8 mouse cellular contexts compared by ENCODE assay signal in genomic region chr10:80245600-80245999, GRCm38 (mm10). TPM values are rescaled to one million over a fixed set of nuclear protein-coding genes. Genes with fewer than 3 reads are reported as not detected.
DNase-seq lines count a peak whose midpoint lies in the region; ATAC-seq and TF ChIP-seq lines count a peak whose summit lies in the region.

No protein-coding gene starts in this region.

- H3K4me2 ChIP-seq in liver, embryonic 11.5 days: no peak overlapping the region
- no peak overlapping the region for H3K4me2 ChIP-seq in myocyte (ENCODE audit: low read depth)
- H3K4me2 ChIP-seq in stomach, embryonic 16.5 days (ENCODE audit: low read depth, low read length): no peak overlapping the region

- no peak overlapping the region for H3ac ChIP-seq in myocyte (ENCODE audit: control insufficient read depth, insufficient read length)

- peaks cover 13% of the 10 kb centered on the region for H3K79me2 ChIP-seq in myocyte (ENCODE audit: control insufficient read depth, insufficient read depth)

- peaks cover 32% of the 10 kb centered on the region for H3K36me3 ChIP-seq in liver, embryonic 11.5 days (ENCODE audit: control insufficient read depth, insufficient read depth, low read length)
- no peaks in the 10 kb centered on the region for H3K36me3 ChIP-seq in myocyte (ENCODE audit: control insufficient read depth, insufficient read depth)
- H3K36me3 ChIP-seq in stomach, embryonic 16.5 days (ENCODE audit: control insufficient read depth, insufficient read depth, low read length): peaks cover 29% of the 10 kb centered on the region

- ATAC-seq in granulocyte monocyte progenitor cell, adult 5-6 weeks (replicated peaks; ENCODE audit: poor library complexity, severe bottlenecking): peak; percentile 16; the same call in 1 of the 2 replicates
- ATAC-seq in liver, embryonic 11.5 days (replicated peaks; ENCODE audit: low FRiP score): peak; percentile 21
- ATAC-seq in stomach, embryonic 16.5 days (ENCODE audit: insufficient read depth, low FRiP score): no peak

- H3K9me3 ChIP-seq in liver, embryonic 11.5 days (ENCODE audit: control insufficient read depth, low read length): no peaks in the 10 kb centered on the region
- H3K9me3 ChIP-seq in stomach, embryonic 16.5 days (replicated peaks; ENCODE audit: control insufficient read depth, low read length): no peaks in the 10 kb centered on the region

- peak overlapping the region; percentile 30; the same call in 1 of the 2 replicates for H3K27ac ChIP-seq in liver, embryonic 11.5 days (ENCODE audit: low read depth, low read length)
- H3K27ac ChIP-seq in stomach, embryonic 16.5 days (ENCODE audit: low read length): peak overlapping the region; percentile 14; the same call in 1 of the 2 replicates

- H3K4me1 ChIP-seq in liver, embryonic 11.5 days (replicated peaks; ENCODE audit: control insufficient read depth, insufficient read depth, low read length): peaks cover 20% of the 10 kb centered on the region
- H3K4me1 ChIP-seq in stomach, embryonic 16.5 days (ENCODE audit: control insufficient read depth, insufficient read depth, low read length): peaks cover 15% of the 10 kb centered on the region

- H3K4me3 ChIP-seq in liver, embryonic 11.5 days (ENCODE audit: low read depth, low read length): no peak overlapping the region
- H3K4me3 ChIP-seq in myocyte: no peak overlapping the region
- no peak overlapping the region for H3K4me3 ChIP-seq in stomach, embryonic 16.5 days (replicated peaks; ENCODE audit: low read length)

- 4% methylated on average over 4 of the region's 4 CpGs for WGBS in liver, embryonic 11.5 days
- WGBS in stomach, embryonic 16.5 days: 3% methylated on average over 4 of the region's 4 CpGs

- DNase-seq in 3T3-L1 (ENCODE audit: low read depth, low spot score): peak; percentile 93
- peak; percentile 62 for DNase-seq in adrenal gland, adult 8-10 months
- DNase-seq in embryo, embryonic 11.5 days (ENCODE audit: low read depth, low spot score): peak; percentile 81
- DNase-seq in kidney, adult 8-10 months: peak; percentile 71 to 85
- DNase-seq in liver, embryonic 11.5 days (ENCODE audit: low spot score): peak; percentile 75

- H3K9ac ChIP-seq in liver, embryonic 11.5 days (ENCODE audit: low read depth, low read length): peak overlapping the region; percentile 12; the same call in 1 of the 2 replicates
- H3K9ac ChIP-seq in stomach, embryonic 16.5 days (ENCODE audit: low read length): peak overlapping the region; percentile 36

- no peaks in the 10 kb centered on the region for H3K27me3 ChIP-seq in liver, embryonic 11.5 days (replicated peaks; ENCODE audit: control insufficient read depth, insufficient read depth, low read length)
- H3K27me3 ChIP-seq in myocyte (ENCODE audit: control insufficient read depth, insufficient read depth, insufficient read length): no peaks in the 10 kb centered on the region
- H3K27me3 ChIP-seq in stomach, embryonic 16.5 days (ENCODE audit: control insufficient read depth, insufficient read depth, low read length): no peaks in the 10 kb centered on the region

- TF ChIP-seq POLR2A in myocyte (IDR thresholded peaks at IDR 0.05; ENCODE audit: insufficient read length, low read depth): no peak

TF ChIP-seq in myocyte, 11 proteins besides CTCF, POLR2A, EP300 and RAD21:
- TF ChIP-seq MYOD1 (IDR thresholded peaks at IDR 0.05; ENCODE audit: control insufficient read depth in 1 of 3, insufficient read length in 2 of 3, low read depth in 2 of 3) (no peak), SRF (IDR thresholded peaks at IDR 0.05; ENCODE audit: control insufficient read depth, insufficient read length, low read depth) (peak; percentile 34), MAX (IDR thresholded peaks at IDR 0.05; ENCODE audit: low read depth) (no peak)

RNA-seq across cellular contexts. Expression of gene Ndufs7, which starts 3.3 kb away (rescaled TPM):
- total RNA-seq in adrenal gland, adult 8-10 months (2022): 100 to 1,000 TPM; 192 to 257 (median 232) TPM
- 109 and 191 TPM in 2 replicates for total RNA-seq in granulocyte monocyte progenitor cell, adult 5-6 weeks (2014; fragmentation: Nextera tagmentation)
- 97.9 and 124 TPM in 2 replicates for total RNA-seq in granulocyte monocyte progenitor cell, adult 5-6 weeks (2017)
- polyA plus RNA-seq in liver, embryonic 11.5 days (2014; fragmentation: Nextera tagmentation; extraction: Ambion mirVana): 401 and 427 TPM in 2 replicates
- polyA plus RNA-seq in myocyte (2012; fragmentation: generic; extraction: Trizol): 407 TPM
- polyA plus RNA-seq in stomach, embryonic 16.5 days (2015; fragmentation: Nextera tagmentation; extraction: Ambion mirVana): 340 and 344 TPM in 2 replicates

RNA-seq across cellular contexts. Expression of gene Gamt, which starts 15.2 kb away (rescaled TPM):
- total RNA-seq in adrenal gland, adult 8-10 months (2022): 100 to 1,000 TPM; 238 to 291 (median 243) TPM
- total RNA-seq in granulocyte monocyte progenitor cell, adult 5-6 weeks (2014; fragmentation: Nextera tagmentation): 4.8 and 6.9 TPM in 2 replicates
- total RNA-seq in granulocyte monocyte progenitor cell, adult 5-6 weeks (2017): 3.1 and 5.7 TPM in 2 replicates
- polyA plus RNA-seq in liver, embryonic 11.5 days (2014; fragmentation: Nextera tagmentation; extraction: Ambion mirVana): 49.0 and 49.7 TPM in 2 replicates
- 162 TPM for polyA plus RNA-seq in myocyte (2012; fragmentation: generic; extraction: Trizol)
- 92.0 and 115 TPM in 2 replicates for polyA plus RNA-seq in stomach, embryonic 16.5 days (2015; fragmentation: Nextera tagmentation; extraction: Ambion mirVana)

RNA-seq across cellular contexts. Expression of gene Dazap1, which starts 15.7 kb away (rescaled TPM):
- total RNA-seq in adrenal gland, adult 8-10 months (2022): 100 to 1,000 TPM in 2 of 4 experiments, 10 to 100 TPM in 2; 72.3 to 125 (median 90.3) TPM
- total RNA-seq in granulocyte monocyte progenitor cell, adult 5-6 weeks (2014; fragmentation: Nextera tagmentation): 128 and 145 TPM in 2 replicates
- 154 and 157 TPM in 2 replicates for total RNA-seq in granulocyte monocyte progenitor cell, adult 5-6 weeks (2017)
- polyA plus RNA-seq in liver, embryonic 11.5 days (2014; fragmentation: Nextera tagmentation; extraction: Ambion mirVana): 49.2 and 55.0 TPM in 2 replicates
- 123 TPM for polyA plus RNA-seq in myocyte (2012; fragmentation: generic; extraction: Trizol)
- polyA plus RNA-seq in stomach, embryonic 16.5 days (2015; fragmentation: Nextera tagmentation; extraction: Ambion mirVana): 35.8 and 43.9 TPM in 2 replicates

RNA-seq across cellular contexts. Expression of gene Mum1, which starts 19.4 kb away (rescaled TPM):
- total RNA-seq in adrenal gland, adult 8-10 months (2022): 10 to 100 TPM; 26.5 to 41.6 (median 32.9) TPM
- total RNA-seq in granulocyte monocyte progenitor cell, adult 5-6 weeks (2014; fragmentation: Nextera tagmentation): 52.6 and 53.1 TPM in 2 replicates
- total RNA-seq in granulocyte monocyte progenitor cell, adult 5-6 weeks (2017): 30.6 and 31.0 TPM in 2 replicates
- 67.7 and 71.0 TPM in 2 replicates for polyA plus RNA-seq in liver, embryonic 11.5 days (2014; fragmentation: Nextera tagmentation; extraction: Ambion mirVana)
- polyA plus RNA-seq in myocyte (2012; fragmentation: generic; extraction: Trizol): 30.7 TPM
- polyA plus RNA-seq in stomach, embryonic 16.5 days (2015; fragmentation: Nextera tagmentation; extraction: Ambion mirVana): 50.8 and 51.6 TPM in 2 replicates

RNA-seq across cellular contexts. Expression of gene Rps15, which starts 46.7 kb away (rescaled TPM):
- 1,000 to 10,000 TPM; 1,106 to 1,181 (median 1,155) TPM for total RNA-seq in adrenal gland, adult 8-10 months (2022)
- total RNA-seq in granulocyte monocyte progenitor cell, adult 5-6 weeks (2014; fragmentation: Nextera tagmentation): 3,725 and 3,829 TPM in 2 replicates
- 2,646 and 2,810 TPM in 2 replicates for total RNA-seq in granulocyte monocyte progenitor cell, adult 5-6 weeks (2017)
- 1,270 and 1,408 TPM in 2 replicates for polyA plus RNA-seq in liver, embryonic 11.5 days (2014; fragmentation: Nextera tagmentation; extraction: Ambion mirVana)
- 4,761 TPM for polyA plus RNA-seq in myocyte (2012; fragmentation: generic; extraction: Trizol)
- 807 and 821 TPM in 2 replicates for polyA plus RNA-seq in stomach, embryonic 16.5 days (2015; fragmentation: Nextera tagmentation; extraction: Ambion mirVana)
